Mouse (Mus musculus): Measurements from ENCODE around the gene Ssu2. TPM values are rescaled to one million over a fixed set of nuclear protein-coding genes. Genes with fewer than 3 reads are reported as not detected.

Gene Ssu2
- polyA plus RNA-seq (2015; fragmentation: Nextera tagmentation; extraction: Ambion mirVana) = 2.6 and 3.2 TPM in 2 replicates

- no peak within 1 kb of the TSS for H3K9ac ChIP-seq
- H3K4me2 ChIP-seq = no peak within 1 kb of the TSS
- no peaks in the 10 kb centered on the region for H3K36me3 ChIP-seq
- H3K4me1 ChIP-seq (replicated peaks) = peaks cover 6% of the 10 kb centered on the region
- no peaks in the 10 kb centered on the region for H3K27me3 ChIP-seq
- 76% methylated on average over 9 of the region's 9 CpGs for WGBS
- no peaks in the 10 kb centered on the region for H3K9me3 ChIP-seq (replicated peaks)
- ATAC-seq (replicated peaks; ENCODE audit: insufficient number of reproducible peaks, insufficient read depth, low FRiP score, low read depth) = no peak
- H3K27ac ChIP-seq = peak within 1 kb of the TSS; percentile 9; the same call in 1 of the 2 replicates
- no peak within 1 kb of the TSS for H3K4me3 ChIP-seq
These were observed at the start of gene Ssu2 for GRCm38 (mm10) chr6:112387947-112388346. Gene Ssu2 (minus strand): TSS chr6:112388023.

DNA sequence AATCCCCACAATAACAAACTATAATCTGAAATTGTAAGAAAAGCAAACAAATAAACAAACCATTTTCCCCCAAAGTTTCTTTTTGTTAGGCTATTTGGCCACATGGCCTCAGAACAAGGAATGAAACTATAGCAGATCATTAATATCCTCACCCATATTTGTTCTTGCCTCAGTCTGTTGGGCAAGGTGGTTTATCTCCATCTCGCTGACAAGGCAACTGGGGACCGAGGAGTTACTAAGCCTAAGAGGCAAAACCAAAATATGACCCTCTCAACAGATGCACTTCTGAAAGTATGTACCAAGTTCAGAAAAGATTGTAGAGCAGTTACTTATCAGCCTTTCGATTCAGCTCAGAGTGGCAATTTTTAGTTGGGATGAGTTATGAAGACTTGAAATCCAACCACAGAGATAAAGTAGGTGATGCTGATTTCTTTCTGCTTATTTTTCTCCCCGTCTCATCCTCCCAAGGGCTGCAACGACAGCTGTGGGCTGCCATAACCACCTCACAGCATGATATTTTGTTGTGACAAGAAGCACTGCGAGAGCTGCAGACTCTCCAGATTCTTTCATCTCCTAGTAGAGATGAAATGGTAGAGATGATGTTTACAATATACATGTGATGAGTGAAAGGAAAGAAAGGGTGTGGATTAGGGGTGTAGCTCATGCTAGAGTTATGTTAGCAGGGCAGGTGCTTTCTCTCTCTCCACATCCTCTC is 38.4 kb upstream of the Ssu2 start:
- Histone ChIP-seq H3K4me1 (replicated peaks) (no peaks in the 10 kb centered on the region), H3K27me3 (no peaks in the 10 kb centered on the region), H3K4me2 (no peak overlapping the region), H3K9ac (no peak overlapping the region), H3K9me3 (replicated peaks) (no peaks in the 10 kb centered on the region; the same call in 1 of the 2 replicates), H3K36me3 (no peaks in the 10 kb centered on the region), H3K27ac (no peak overlapping the region), H3K4me3 (no peak overlapping the region)
- ATAC-seq (replicated peaks; ENCODE audit: insufficient number of reproducible peaks, insufficient read depth, low FRiP score, low read depth) = no peak
- WGBS = 51% methylated on average over 6 of the region's 6 CpGs

- H3K9ac ChIP-seq = no peak overlapping the region
- H3K4me2 ChIP-seq = no peak overlapping the region
- H3K27me3 ChIP-seq = no peaks in the 10 kb centered on the region
- ATAC-seq (replicated peaks; ENCODE audit: insufficient number of reproducible peaks, insufficient read depth, low FRiP score, low read depth) = 0 out of 2 replicates have a peak, but pooled peaks have one; percentile 35
- no peaks in the 10 kb centered on the region; the same call in 1 of the 2 replicates for H3K9me3 ChIP-seq (replicated peaks)
- H3K4me1 ChIP-seq (replicated peaks) = no peaks in the 10 kb centered on the region; the same call in 1 of the 2 replicates
- 61% methylated on average over 8 of the region's 8 CpGs for WGBS
- H3K36me3 ChIP-seq = no peaks in the 10 kb centered on the region
- no peak overlapping the region for H3K4me3 ChIP-seq
- H3K27ac ChIP-seq = 0 out of 2 replicates have a peak overlapping the region, but pooled peaks have one; percentile 31
These were observed 36.1 kb upstream of the Ssu2 start for GRCm38 (mm10) chr6:112423746-112424501.

- no peak for ATAC-seq (replicated peaks; ENCODE audit: insufficient number of reproducible peaks, insufficient read depth, low FRiP score, low read depth)
- no peaks in the 10 kb centered on the region for H3K27me3 ChIP-seq
- no peak overlapping the region for H3K4me2 ChIP-seq
- H3K9ac ChIP-seq = no peak overlapping the region
- WGBS = 79% methylated on average over 1 of the region's 1 CpGs
- no peaks in the 10 kb centered on the region; the same call in 1 of the 2 replicates for H3K9me3 ChIP-seq (replicated peaks)
- H3K27ac ChIP-seq = no peak overlapping the region
- H3K4me3 ChIP-seq = no peak overlapping the region
- H3K4me1 ChIP-seq (replicated peaks) = no peaks in the 10 kb centered on the region; the same call in 1 of the 2 replicates
- no peaks in the 10 kb centered on the region for H3K36me3 ChIP-seq
These were observed 33.1 kb upstream of the Ssu2 start for GRCm38 (mm10) chr6:112420883-112421282.

- Histone ChIP-seq H3K9me3 (replicated peaks) (no peaks in the 10 kb centered on the region; the same call in 1 of the 2 replicates), H3K4me1 (replicated peaks) (no peaks in the 10 kb centered on the region; the same call in 1 of the 2 replicates), H3K9ac (no peak overlapping the region), H3K36me3 (no peaks in the 10 kb centered on the region), H3K27me3 (no peaks in the 10 kb centered on the region), H3K4me3 (no peak overlapping the region), H3K27ac (no peak overlapping the region), H3K4me2 (no peak overlapping the region)
- no peak for ATAC-seq (replicated peaks; ENCODE audit: insufficient number of reproducible peaks, insufficient read depth, low FRiP score, low read depth)
- WGBS = 61% methylated on average over 9 of the region's 9 CpGs
These were observed 31.5 kb upstream of the Ssu2 start for GRCm38 (mm10) chr6:112419333-112419732.

GRCm38 (mm10) chr6:112404111-112404510 is 16.3 kb upstream of the Ssu2 start:
- no peak for ATAC-seq (replicated peaks; ENCODE audit: insufficient number of reproducible peaks, insufficient read depth, low FRiP score, low read depth)
- H3K27me3 ChIP-seq = no peaks in the 10 kb centered on the region
- no peak overlapping the region for H3K27ac ChIP-seq
- H3K9ac ChIP-seq = no peak overlapping the region
- no peaks in the 10 kb centered on the region for H3K36me3 ChIP-seq
- H3K9me3 ChIP-seq (replicated peaks) = no peaks in the 10 kb centered on the region
- WGBS = 81% methylated on average over 5 of the region's 5 CpGs
- peaks cover 31% of the 10 kb centered on the region for H3K4me1 ChIP-seq (replicated peaks)
- H3K4me2 ChIP-seq = no peak overlapping the region
- no peak overlapping the region for H3K4me3 ChIP-seq

- Histone ChIP-seq H3K27ac (peak overlapping the region; percentile 93), H3K36me3 (no peaks in the 10 kb centered on the region), H3K9me3 (replicated peaks) (no peaks in the 10 kb centered on the region), H3K9ac (no peak overlapping the region), H3K4me2 (peak overlapping the region; percentile 11; the same call in 1 of the 2 replicates), H3K4me1 (replicated peaks) (peaks cover 34% of the 10 kb centered on the region), H3K27me3 (no peaks in the 10 kb centered on the region), H3K4me3 (no peak overlapping the region)
- peak; percentile 93 for ATAC-seq (replicated peaks; ENCODE audit: insufficient number of reproducible peaks, insufficient read depth, low FRiP score, low read depth)
- WGBS = 28% methylated on average over 12 of the region's 12 CpGs
These were observed 14.3 kb upstream of the Ssu2 start for GRCm38 (mm10) chr6:112401953-112402683.

DNA sequence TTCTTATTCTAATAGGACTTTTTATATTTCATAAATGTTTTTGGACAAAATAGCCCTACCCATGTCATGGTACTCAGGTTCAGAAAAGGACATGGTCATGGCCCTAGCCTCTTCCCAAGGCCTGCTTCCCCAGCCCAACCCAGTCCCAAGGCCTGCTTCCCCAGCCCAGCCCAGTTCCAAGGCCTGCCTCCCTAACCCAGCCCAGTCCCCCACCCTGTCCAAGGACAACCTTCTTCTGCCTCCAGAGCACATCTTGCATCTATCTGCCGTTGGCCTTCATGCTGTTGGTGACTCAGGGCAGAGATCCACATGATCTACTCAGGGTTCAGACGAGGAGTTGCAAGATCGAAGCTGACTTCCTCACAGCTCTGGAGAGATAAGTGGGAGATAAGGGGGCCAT is 9.5 kb upstream of the Ssu2 start:
- peaks cover 31% of the 10 kb centered on the region for H3K4me1 ChIP-seq (replicated peaks)
- H3K4me2 ChIP-seq = no peak overlapping the region

DNA sequence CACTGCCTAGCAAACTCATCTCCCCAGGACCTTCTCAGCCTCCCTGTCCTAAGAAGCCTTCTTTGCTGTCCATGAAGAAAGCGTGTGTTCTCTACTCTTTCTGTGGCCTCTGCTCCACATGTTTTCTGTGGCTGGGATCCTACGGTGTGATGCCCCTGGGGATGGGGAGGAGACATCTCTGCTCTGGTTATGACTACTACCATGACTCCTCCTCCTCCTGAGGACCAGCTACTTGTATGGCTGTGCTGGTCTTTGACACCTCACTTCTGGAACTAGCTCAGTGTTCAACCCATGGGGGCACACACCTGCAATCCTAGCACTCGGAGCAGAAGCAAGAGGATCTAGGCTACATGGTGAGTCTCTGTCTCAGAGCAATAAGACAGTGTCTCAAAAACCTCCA is 8.5 kb upstream of the Ssu2 start:
- 79% methylated on average over 3 of the region's 3 CpGs for WGBS
- no peaks in the 10 kb centered on the region for H3K9me3 ChIP-seq (replicated peaks)
- H3K4me3 ChIP-seq = no peak overlapping the region
- H3K4me1 ChIP-seq (replicated peaks) = peaks cover 23% of the 10 kb centered on the region
- no peak overlapping the region for H3K9ac ChIP-seq
- H3K4me2 ChIP-seq = no peak overlapping the region
- ATAC-seq (replicated peaks; ENCODE audit: insufficient number of reproducible peaks, insufficient read depth, low FRiP score, low read depth) = no peak
- H3K27me3 ChIP-seq = no peaks in the 10 kb centered on the region
- no peaks in the 10 kb centered on the region for H3K36me3 ChIP-seq
- no peak overlapping the region for H3K27ac ChIP-seq

More for the DNA sequence above, 9.5 kb upstream of the Ssu2 start:
- Histone ChIP-seq H3K27ac (no peak overlapping the region), H3K9ac (no peak overlapping the region), H3K27me3 (no peaks in the 10 kb centered on the region), H3K9me3 (replicated peaks) (no peaks in the 10 kb centered on the region), H3K4me3 (no peak overlapping the region), H3K36me3 (no peaks in the 10 kb centered on the region)
- ATAC-seq (replicated peaks; ENCODE audit: insufficient number of reproducible peaks, insufficient read depth, low FRiP score, low read depth) = no peak
- 46% methylated on average over 3 of the region's 3 CpGs for WGBS

DNA sequence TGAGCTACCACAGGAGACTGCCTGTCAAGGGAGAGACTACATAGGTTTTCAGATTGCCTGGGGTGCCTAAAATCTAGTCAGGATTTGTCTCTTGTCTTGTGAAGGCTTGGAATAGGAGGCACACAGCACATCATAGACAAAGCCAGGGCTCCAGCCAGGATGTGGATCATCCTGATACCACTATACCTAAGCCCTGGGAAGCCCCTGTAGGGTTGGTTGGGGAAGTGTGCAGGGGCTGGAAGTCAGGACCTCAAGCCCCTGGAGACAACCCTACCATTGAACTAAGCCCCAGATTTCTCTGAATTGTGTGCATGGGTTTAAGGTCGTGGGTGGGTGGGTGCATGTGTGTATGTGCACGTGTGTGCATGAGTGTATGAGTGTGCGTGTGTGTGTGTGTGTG is 562 bp upstream of the Ssu2 start:
- Histone ChIP-seq H3K4me3 (no peak overlapping the region), H3K36me3 (no peaks in the 10 kb centered on the region), H3K27me3 (no peaks in the 10 kb centered on the region), H3K9ac (no peak overlapping the region), H3K4me2 (no peak overlapping the region), H3K9me3 (replicated peaks) (no peaks in the 10 kb centered on the region), H3K4me1 (replicated peaks) (peaks cover 1% of the 10 kb centered on the region), H3K27ac (no peak overlapping the region)
- WGBS = 77% methylated on average over 3 of the region's 3 CpGs
- no peak for ATAC-seq (replicated peaks; ENCODE audit: insufficient number of reproducible peaks, insufficient read depth, low FRiP score, low read depth)

DNA sequence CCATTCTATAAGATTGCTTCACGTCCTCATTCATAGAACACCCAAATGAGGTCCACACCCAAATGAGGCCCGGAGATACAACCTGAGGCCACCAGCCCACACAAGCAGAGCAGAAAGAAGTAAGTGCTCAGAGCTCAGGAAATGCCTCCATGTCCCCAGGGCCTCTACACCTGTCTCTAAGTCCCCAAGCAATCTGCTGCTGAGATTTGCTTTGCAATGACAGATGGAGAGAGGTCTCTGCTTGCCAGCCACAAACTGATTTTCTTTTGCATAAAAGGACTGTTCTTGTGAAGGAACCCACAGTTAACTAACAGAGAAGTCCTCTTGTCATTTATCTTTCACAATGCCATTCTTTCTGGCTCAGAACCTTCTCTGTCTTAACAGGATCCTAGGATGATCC is 1.6 kb downstream of the Ssu2 start:
- no peak for ATAC-seq (replicated peaks; ENCODE audit: insufficient number of reproducible peaks, insufficient read depth, low FRiP score, low read depth)
- H3K4me2 ChIP-seq = no peak overlapping the region

More for the DNA sequence above, 1.6 kb downstream of the Ssu2 start:
- no peaks in the 10 kb centered on the region for H3K36me3 ChIP-seq
- no peaks in the 10 kb centered on the region for H3K9me3 ChIP-seq (replicated peaks)
- H3K4me3 ChIP-seq = no peak overlapping the region
- H3K27me3 ChIP-seq = no peaks in the 10 kb centered on the region
- H3K4me1 ChIP-seq (replicated peaks) = peaks cover 7% of the 10 kb centered on the region
- no peak overlapping the region for H3K27ac ChIP-seq
- WGBS = 63% methylated on average over 2 of the region's 2 CpGs
- H3K9ac ChIP-seq = no peak overlapping the region

All from heart, embryonic 15.5 days (tissue).